Mouse (Mus musculus) right cerebral cortex, postnatal 10 days (tissue): ENCODE measurements around the gene Tff3.

Source experiments
- DNase-seq, 2 experiments: peaks; one replicate each; pipeline ENCODE4 v3.0.0; 2021; ENCODE audit warnings: low spot score in 2 of 2

The Tff3 gene

GRCm38 (mm10) chr17:31075471-31075870, 54.0 kb downstream of the Tff3 start:
- no peak for DNase-seq
